Mouse (Mus musculus) erythroblast, embryonic 14.5 days (primary cell): Measurements from ENCODE around the gene Copa.

Experiments used
- GATA1 ChIP-seq: IDR thresholded peaks from 2 replicates; pipeline ENCODE4 v1.6.1; 2012; ENCODE audit warnings: low read length, inconsistent platforms, mixed read lengths
- TAL1 ChIP-seq: IDR thresholded peaks from 3 replicates; pipeline ENCODE4 v1.6.1; 2012; ENCODE audit warnings: low read length, inconsistent platforms, mixed read lengths

DNA sequence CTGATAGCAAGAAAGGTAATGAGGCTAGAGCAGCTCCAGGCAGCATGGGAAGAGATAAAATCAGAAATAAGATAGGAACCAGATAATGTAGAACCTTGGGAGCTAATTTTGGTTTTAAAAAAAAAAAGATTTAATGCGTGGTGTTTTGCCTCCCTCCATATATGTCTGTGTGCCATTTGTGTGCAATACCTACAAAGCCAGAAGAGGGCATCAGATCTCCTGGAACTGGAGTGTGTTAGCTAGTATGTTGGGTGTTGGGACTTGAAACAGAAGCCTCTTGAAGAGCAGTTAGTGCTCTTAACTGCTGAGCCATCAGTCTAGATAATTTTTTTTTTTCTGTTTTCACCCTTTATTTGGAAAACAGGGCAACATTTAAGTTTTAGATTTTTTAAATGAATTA, 61.2 kb downstream of the Copa start:
- TF ChIP-seq GATA1 (no peak), TAL1 (no peak)
